In the genomic region with DNA sequence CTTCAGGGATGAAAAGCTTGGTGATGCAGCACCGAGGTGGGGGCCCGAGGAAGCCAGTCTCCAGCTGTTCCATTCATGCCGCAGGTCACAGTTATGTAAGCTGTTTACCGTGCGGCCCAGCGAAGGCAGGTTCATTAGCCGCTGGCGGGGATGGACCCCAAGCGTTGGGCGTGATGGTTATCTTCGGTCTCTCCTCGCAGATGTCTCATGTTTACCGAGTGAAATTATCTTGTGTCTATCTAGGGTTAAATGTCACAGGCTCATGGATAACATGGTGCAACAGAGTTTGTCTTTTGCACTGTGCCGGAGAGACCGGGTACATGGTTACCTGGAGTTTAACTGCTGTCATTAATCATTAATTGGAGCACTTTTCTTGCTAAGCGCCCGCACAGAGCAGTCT, we compare ENCODE assay signal across 19 mouse cellular contexts. TPM values are rescaled to one million over a fixed set of nuclear protein-coding genes. Genes with fewer than 3 reads are reported as not detected.
DNase-seq lines count a peak whose midpoint lies in the region; ATAC-seq lines count a peak whose summit lies in the region.
"Had no signal": no experiment of that assay in that cellular context is flagged by ENCODE, and none has a peak within 500 bp of the region (broad histone marks: within the 10 kb centered on the region; RNA-seq: fewer than 3 reads in every experiment).

No protein-coding gene starts in this region.

- no peak overlapping the region for H3K4me2 ChIP-seq in intestine, embryonic 15.5 days (replicated peaks)
- no peak overlapping the region for H3K4me2 ChIP-seq in liver, embryonic 16.5 days (ENCODE audit: low read depth, low read length)
- H3K4me2 ChIP-seq in forebrain, embryonic 13.5 days: no peak overlapping the region
- H3K4me2 ChIP-seq: forebrain, embryonic 15.5 days; heart, embryonic 11.5 days; hindbrain, embryonic 14.5 days; limb, embryonic 15.5 days; midbrain, embryonic 11.5 days; neural tube, embryonic 12.5 days had no signal

- H3K9ac ChIP-seq in intestine, embryonic 15.5 days: no peak overlapping the region
- no peak overlapping the region for H3K9ac ChIP-seq in liver, embryonic 16.5 days (ENCODE audit: low read depth, low read length)
- H3K9ac ChIP-seq in forebrain, embryonic 13.5 days: no peak overlapping the region
- H3K9ac ChIP-seq: forebrain, embryonic 15.5 days; hindbrain, embryonic 14.5 days; limb, embryonic 15.5 days; neural tube, embryonic 12.5 days had no signal

- peaks cover 19% of the 10 kb centered on the region for H3K4me1 ChIP-seq in intestine, embryonic 15.5 days (replicated peaks)
- H3K4me1 ChIP-seq in liver, embryonic 16.5 days (ENCODE audit: control insufficient read depth, low read depth, low read length): peaks cover 4% of the 10 kb centered on the region
- H3K4me1 ChIP-seq in forebrain, embryonic 13.5 days: peaks cover 30% of the 10 kb centered on the region

- peak; percentile 84 for DNase-seq in kidney, adult 9 months
- DNase-seq in kidney, postnatal 36 days: peak; percentile 67 to 76
- DNase-seq in cerebellum, postnatal 25 days: no peak
- no peak for DNase-seq in B cell, adult 2 months
- no peak for DNase-seq in thymus, postnatal 36 days
- DNase-seq: cerebellum, postnatal 14 days; heart, postnatal 14 days; lung, postnatal 4 days; right cerebral cortex, postnatal 14 days; thymus, postnatal 25 days had no signal

- ATAC-seq in intestine, embryonic 15.5 days: peak; percentile 68
- ATAC-seq in liver, embryonic 16.5 days (ENCODE audit: low read depth): peak; percentile 78
- ATAC-seq in forebrain, embryonic 13.5 days: no peak
- ATAC-seq: forebrain, embryonic 15.5 days had no signal

- H3K36me3 ChIP-seq in intestine, embryonic 15.5 days: no peaks in the 10 kb centered on the region
- no peaks in the 10 kb centered on the region for H3K36me3 ChIP-seq in liver, embryonic 16.5 days (ENCODE audit: control insufficient read depth, insufficient read depth)
- no peaks in the 10 kb centered on the region; the same call in 1 of the 2 replicates for H3K36me3 ChIP-seq in forebrain, embryonic 13.5 days (ENCODE audit: poor library complexity, severe bottlenecking)
- H3K36me3 ChIP-seq: forebrain, embryonic 15.5 days; limb, embryonic 15.5 days; neural tube, embryonic 12.5 days had no signal

- H3K27me3 ChIP-seq in intestine, embryonic 15.5 days (replicated peaks): no peaks in the 10 kb centered on the region
- no peaks in the 10 kb centered on the region for H3K27me3 ChIP-seq in liver, embryonic 16.5 days (ENCODE audit: control insufficient read depth, insufficient read depth, low read depth, low read length)
- no peaks in the 10 kb centered on the region for H3K27me3 ChIP-seq in forebrain, embryonic 13.5 days
- H3K27me3 ChIP-seq: forebrain, embryonic 15.5 days; limb, embryonic 15.5 days; neural tube, embryonic 12.5 days had no signal

- no peaks in the 10 kb centered on the region for H3K9me3 ChIP-seq in intestine, embryonic 15.5 days
- no peaks in the 10 kb centered on the region for H3K9me3 ChIP-seq in liver, embryonic 16.5 days (replicated peaks; ENCODE audit: control insufficient read depth, low read length)
- H3K9me3 ChIP-seq in forebrain, embryonic 13.5 days (replicated peaks): no peaks in the 10 kb centered on the region
- H3K9me3 ChIP-seq: forebrain, embryonic 15.5 days; limb, embryonic 15.5 days; neural tube, embryonic 12.5 days had no signal

- 47% methylated on average over 17 of the region's 17 CpGs for WGBS in intestine, embryonic 15.5 days
- 62% methylated on average over 17 of the region's 17 CpGs for WGBS in liver, embryonic 16.5 days (ENCODE audit: insufficient replicate concordance)
- 91% methylated on average over 17 of the region's 17 CpGs for WGBS in forebrain, embryonic 13.5 days

- no peak overlapping the region for H3K27ac ChIP-seq in intestine, embryonic 15.5 days
- H3K27ac ChIP-seq in liver, embryonic 16.5 days (ENCODE audit: low read length): peak overlapping the region; percentile 67
- no peak overlapping the region for H3K27ac ChIP-seq in forebrain, embryonic 13.5 days
- H3K27ac ChIP-seq: forebrain, embryonic 15.5 days; hindbrain, embryonic 14.5 days; limb, embryonic 15.5 days; neural tube, embryonic 12.5 days had no signal

- H3K4me3 ChIP-seq in intestine, embryonic 15.5 days (replicated peaks): no peak overlapping the region
- H3K4me3 ChIP-seq in liver, embryonic 16.5 days (ENCODE audit: low read depth, low read length): no peak overlapping the region
- no peak overlapping the region for H3K4me3 ChIP-seq in forebrain, embryonic 13.5 days
- H3K4me3 ChIP-seq: forebrain, embryonic 15.5 days; limb, embryonic 15.5 days; neural tube, embryonic 12.5 days had no signal

RNA-seq across cellular contexts. Expression of a gene that starts 58.2 kb away (rescaled TPM):
- 14.8 and 16.2 TPM in 2 replicates for polyA plus RNA-seq in intestine, embryonic 15.5 days (2015; fragmentation: Nextera tagmentation; extraction: Ambion mirVana)
- 7.2 and 8.0 TPM in 2 replicates for polyA plus RNA-seq in liver, embryonic 16.5 days (2015; fragmentation: Nextera tagmentation; extraction: Ambion mirVana)
- 27.2 and 27.3 TPM in 2 replicates for polyA plus RNA-seq in forebrain, embryonic 13.5 days (2015; fragmentation: Nextera tagmentation; extraction: Ambion mirVana)

Comparison
In these comparisons a context has a peak if more than half of its experiments do, and no peak if none do; other contexts are left out.
1. DNase-seq: peak in kidney, adult 9 months (single experiment) and kidney, postnatal 36 days (2 of 2); none in cerebellum, postnatal 25 days (0 of 2), B cell, adult 2 months (0 of 2) and thymus, postnatal 36 days (0 of 2).